Mouse (Mus musculus) thymus, postnatal 25 days (tissue): ENCODE measurements around the gene Oard1.
A peak's percentile ranks its signal among the peaks of the same experiment; 100 is the strongest.

Experiments used
- DNase-seq: peaks from one replicate; pipeline ENCODE4 v3.0.0; 2022

Oard1 gene

DNA sequence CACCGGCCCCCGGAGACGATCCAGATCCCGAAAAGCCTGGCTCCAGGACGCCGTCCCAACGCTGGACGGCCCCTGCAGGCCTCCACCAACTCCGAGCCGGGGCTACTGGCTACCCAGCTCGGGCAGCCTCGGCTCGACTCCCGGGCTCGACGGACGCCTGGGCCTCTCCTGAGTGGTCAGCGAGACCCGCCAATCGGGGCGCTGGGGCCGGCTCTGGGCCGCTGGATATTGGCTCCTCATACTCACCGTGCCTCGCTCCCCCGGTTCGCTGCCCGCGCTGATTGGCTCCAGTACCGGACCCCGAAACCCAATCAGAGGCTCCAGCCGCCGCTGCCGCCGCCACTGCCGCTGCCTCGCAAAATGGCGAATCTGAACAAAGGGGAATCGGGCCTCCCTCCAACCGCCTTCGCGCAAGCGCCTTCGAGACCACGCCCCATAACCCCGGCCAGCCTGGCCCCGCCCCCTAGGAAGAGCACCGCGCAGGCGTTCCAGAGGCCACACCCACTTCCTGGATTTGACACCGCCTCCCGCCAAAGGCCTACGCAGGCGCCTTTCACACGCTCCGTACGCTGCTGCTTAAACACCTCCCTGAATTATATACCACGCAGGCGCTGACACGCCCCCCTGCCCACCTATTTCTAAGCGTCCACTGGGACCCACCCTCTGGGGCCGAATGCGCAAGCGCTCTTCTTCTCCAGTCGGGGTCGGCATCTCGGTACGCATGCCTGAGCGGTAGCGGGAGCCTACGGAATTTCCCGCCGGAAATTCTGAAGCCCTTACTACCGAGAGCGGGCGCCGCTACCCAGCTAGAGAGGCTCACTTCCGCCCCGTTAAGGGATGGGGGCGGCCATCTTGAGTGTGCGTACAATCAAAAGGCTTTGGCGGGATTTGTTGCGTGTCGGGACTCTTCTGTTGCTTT is at the start of gene Oard1, which contains the start of gene Nfya:
TSS of gene Oard1 (plus strand) at position 635 of the 919 bp plus-strand sequence.
TSS of gene Nfya (minus strand) at position 527 of the 919 bp plus-strand sequence.
- peak; percentile 100 for DNase-seq

GRCm38 (mm10) chr17:48360462-48360861 is 49.4 kb upstream of the Oard1 start:
- DNase-seq, result no peak

- DNase-seq, result no peak
Observed at GRCm38 (mm10) chr17:48362346-48362745, 47.5 kb upstream of the Oard1 start.

- DNase-seq, result no peak
Observed at GRCm38 (mm10) chr17:48362966-48363365, 46.8 kb upstream of the Oard1 start.

DNA sequence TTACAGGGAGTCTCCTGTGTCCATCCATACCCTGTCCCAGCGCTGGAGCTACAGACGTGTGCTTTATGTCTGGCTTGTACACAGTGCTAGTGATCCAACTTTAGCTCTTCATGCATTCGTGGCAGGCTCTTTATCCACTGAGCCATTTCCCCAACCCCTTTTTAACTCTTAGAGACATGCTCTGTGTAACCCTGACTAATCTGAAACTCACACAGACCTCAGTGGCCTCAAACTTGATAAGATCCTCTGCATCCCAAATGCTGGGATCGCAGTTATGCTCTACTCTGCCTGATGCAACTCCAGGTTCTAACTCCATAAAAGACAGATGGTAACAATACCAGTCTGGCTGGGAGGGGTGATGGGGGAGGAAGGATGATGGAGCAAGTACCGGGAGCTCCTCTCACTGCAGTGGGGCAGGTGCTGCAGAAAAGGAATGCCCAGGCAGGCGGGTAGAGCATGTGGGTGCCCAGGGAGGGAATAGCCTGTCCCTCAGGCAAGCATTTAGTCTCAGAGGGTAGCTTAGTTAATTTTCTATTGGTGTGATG is 46.3 kb upstream of the Oard1 start:
- no peak for DNase-seq

- no peak for DNase-seq
Observed at GRCm38 (mm10) chr17:48365511-48366155, 44.2 kb upstream of the Oard1 start.

- no peak for DNase-seq
Observed at GRCm38 (mm10) chr17:48366806-48367205, 43.0 kb upstream of the Oard1 start.

DNA sequence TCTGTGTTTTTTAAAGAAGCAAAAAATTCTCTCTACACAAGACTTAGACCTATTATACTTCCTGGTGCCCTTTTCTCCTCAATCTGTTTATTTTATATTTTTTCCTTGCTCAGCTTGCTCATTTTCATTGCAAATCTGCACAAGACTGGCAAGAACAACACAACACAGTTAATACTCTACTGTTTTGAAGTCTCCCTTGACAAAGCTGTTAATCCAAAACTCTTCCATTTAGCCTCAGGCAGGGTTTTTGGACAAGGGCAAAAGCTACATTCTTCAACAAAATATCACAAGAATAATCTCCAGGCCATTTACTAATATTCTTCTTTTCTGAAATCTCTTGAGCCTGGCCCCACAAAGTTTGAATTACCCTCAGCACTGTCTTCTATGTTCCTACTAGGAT is 38.2 kb upstream of the Oard1 start:
- DNase-seq, result no peak

DNA sequence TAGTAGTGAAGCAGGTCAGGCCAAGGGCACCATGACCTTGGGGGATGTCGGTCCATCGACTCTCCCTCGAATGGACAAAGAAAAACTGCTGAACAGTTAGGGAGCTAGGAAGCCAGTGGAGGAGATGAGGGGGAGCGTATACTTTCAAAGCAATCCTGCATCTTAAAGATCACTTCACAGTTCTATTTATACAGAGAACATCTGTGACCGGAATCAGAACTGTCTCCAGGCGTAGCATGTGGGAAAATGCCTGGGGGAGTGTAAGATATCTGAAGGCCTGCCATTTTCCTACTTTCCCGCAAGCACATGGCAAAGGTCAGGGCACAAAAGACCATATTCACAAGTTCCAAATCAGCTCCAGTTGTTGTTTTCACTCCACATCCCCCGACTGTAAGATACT is 36.8 kb upstream of the Oard1 start:
- no peak for DNase-seq

DNA sequence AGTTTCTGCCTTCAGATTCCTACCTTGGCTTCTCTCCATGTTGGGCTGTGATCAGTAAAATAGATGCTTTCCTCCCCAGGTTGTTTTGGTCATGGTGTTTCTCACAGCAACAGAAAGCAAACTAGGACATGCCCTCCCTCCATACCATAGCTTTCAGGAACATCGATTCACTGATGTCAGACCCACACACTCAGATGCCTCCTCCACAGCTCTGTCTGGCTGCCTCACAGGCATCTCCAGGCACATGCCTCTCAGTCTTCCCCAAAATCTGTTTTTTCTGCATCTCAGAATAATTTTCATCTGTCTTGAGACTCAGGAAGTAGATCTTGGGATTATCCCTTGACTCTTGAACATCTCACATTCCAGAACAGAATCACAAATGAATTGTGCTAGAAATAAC is 33.7 kb upstream of the Oard1 start:
- DNase-seq, result no peak

GRCm38 (mm10) chr17:48379050-48379449 is 30.8 kb upstream of the Oard1 start:
- DNase-seq, result no peak

DNA sequence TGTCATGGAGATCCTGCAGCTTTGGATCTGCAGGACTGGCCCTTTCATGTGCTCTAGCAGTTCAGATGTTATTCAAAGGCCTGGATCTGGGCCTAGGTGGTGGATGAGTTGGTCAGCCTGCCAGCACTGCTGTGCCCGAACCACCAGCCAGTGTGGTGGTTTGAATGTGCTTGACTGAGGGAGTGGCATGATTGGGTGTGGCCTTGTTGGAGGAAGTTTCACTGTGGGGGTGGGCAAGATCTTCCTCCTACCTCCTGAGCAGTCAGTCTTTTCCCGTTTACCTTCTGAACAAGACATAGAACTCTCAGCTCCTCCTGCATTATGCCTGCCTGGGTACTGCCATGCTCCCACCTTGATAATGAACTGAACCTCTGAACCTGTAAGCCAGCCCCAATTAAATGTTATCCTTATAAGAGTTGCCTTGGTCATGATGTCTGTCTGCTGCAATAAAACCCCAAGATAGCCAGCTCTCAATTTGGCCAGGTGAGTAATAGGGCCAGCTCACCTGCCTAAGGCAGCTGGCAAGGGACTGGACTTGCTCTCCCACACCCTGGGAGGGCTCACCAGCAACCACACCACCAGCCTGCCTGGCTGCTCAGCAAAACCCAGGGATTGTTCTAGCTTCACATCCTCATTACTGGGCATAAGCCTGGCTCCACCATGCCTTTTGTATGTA is 23.9 kb upstream of the Oard1 start:
- DNase-seq, result no peak

- DNase-seq, result no peak
Observed at GRCm38 (mm10) chr17:48388666-48389065, 21.1 kb upstream of the Oard1 start.

GRCm38 (mm10) chr17:48389442-48389841 is 20.4 kb upstream of the Oard1 start:
- no peak for DNase-seq

DNA sequence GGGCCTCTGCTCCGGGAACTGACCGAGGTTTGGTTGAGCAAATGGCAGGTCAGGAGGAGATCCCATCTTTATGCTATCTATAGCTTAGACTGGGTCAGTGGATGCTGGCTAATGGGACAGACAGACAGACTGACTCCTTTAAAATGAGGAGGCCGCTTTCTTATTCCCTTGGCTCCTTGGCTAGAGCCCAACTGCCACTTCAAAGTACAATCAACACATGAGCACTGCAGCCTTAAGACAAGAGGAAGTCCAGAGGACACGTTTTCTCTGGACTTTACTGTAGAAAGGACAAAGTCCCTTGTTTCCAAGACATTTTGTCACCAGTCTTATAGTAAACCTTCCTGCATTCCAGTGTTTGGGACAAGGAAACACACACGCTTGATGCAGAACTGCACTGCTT is 18.4 kb upstream of the Oard1 start:
- no peak for DNase-seq

DNA sequence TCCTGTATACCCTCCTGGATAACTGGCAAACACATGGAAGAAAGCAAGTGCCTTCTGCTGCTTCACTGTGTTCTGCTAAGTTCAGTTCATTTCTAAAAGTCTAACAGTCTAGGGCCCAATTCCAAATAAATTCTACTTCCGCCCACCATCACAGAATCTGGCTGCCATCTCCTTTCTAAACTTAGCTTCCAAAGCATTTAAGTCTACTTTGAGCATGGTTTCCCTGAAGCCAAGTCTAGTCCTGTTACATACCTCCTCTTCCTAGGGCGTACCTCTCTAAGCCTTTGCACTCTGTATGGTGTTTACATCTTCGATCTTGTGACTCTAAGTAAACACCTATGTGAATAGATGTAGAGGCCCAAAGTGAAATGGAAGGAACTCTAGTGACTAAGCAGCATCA is 17.2 kb upstream of the Oard1 start:
- DNase-seq, result no peak

DNA sequence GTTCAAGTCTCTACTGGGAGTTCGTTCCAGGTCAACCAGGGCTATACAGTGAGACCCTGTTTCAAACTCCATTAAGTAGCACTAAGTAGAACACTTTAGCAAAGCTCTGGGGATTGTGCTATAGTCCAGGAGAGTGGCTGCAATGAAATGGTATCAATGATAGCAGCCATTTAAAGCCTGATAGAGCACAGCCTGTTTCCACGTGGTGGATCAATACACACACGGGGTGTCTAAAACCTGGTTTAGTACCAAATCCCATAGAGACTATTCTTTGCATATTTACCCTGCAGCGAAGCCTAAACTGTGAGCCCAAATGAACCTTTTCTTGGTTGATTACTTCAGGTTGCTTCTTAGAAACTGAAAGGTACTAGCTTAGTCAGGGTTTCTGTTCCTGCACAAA is 8.1 kb upstream of the Oard1 start:
- DNase-seq, result no peak

- DNase-seq, result no peak
Observed at GRCm38 (mm10) chr17:48402751-48403150, 7.1 kb upstream of the Oard1 start.

- DNase-seq, result no peak
Observed at GRCm38 (mm10) chr17:48403848-48404247, 6.0 kb upstream of the Oard1 start.

GRCm38 (mm10) chr17:48404706-48405105 is 5.1 kb upstream of the Oard1 start:
- no peak for DNase-seq

- DNase-seq, result no peak
Observed at GRCm38 (mm10) chr17:48407154-48407553, 2.7 kb upstream of the Oard1 start.

GRCm38 (mm10) chr17:48407910-48408525 is 1.8 kb upstream of the Oard1 start:
- DNase-seq, result no peak
